Mouse (Mus musculus): ENCODE measurements around the gene Psmd2. TPM values are rescaled to one million over a fixed set of nuclear protein-coding genes. Genes with fewer than 3 reads are reported as not detected.

Psmd2 gene
- polyA plus RNA-seq, 1 experiment from 2014 or later = 424 TPM

GRCm38 (mm10) chr16:20621991-20622685, 29.3 kb upstream of the Psmd2 start:
- peaks cover 49% of the 10 kb centered on the region for H3K27me3 ChIP-seq

GRCm38 (mm10) chr16:20623211-20623610, 28.2 kb upstream of the Psmd2 start:
- H3K9ac ChIP-seq (replicated peaks) = no peak overlapping the region
- WGBS = 67% methylated on average over 2 of the region's 2 CpGs
- H3K4me1 ChIP-seq (replicated peaks) = peaks cover 29% of the 10 kb centered on the region
- peaks cover 5% of the 10 kb centered on the region; the same call in 1 of the 2 replicates for H3K36me3 ChIP-seq
- ATAC-seq (ENCODE audit: insufficient number of reproducible peaks, insufficient read depth, low FRiP score, low TSS enrichment, low read depth) = no peak
- H3K4me2 ChIP-seq = no peak overlapping the region
- H3K27me3 ChIP-seq = peaks cover 50% of the 10 kb centered on the region
- no peaks in the 10 kb centered on the region for H3K9me3 ChIP-seq
- H3K27ac ChIP-seq = no peak overlapping the region
- no peak overlapping the region for H3K4me3 ChIP-seq (replicated peaks)

More at GRCm38 (mm10) chr16:20621991-20622685, 29.3 kb upstream of the Psmd2 start:
- under 1% methylated on average over 36 of the region's 37 CpGs for WGBS
- Histone ChIP-seq H3K4me1 (replicated peaks) (peaks cover 29% of the 10 kb centered on the region), H3K4me3 (replicated peaks) (peak overlapping the region; percentile 76), H3K27ac (peak overlapping the region; percentile 45; the same call in 1 of the 2 replicates), H3K36me3 (peaks cover 7% of the 10 kb centered on the region; the same call in 1 of the 2 replicates), H3K9me3 (no peaks in the 10 kb centered on the region), H3K4me2 (peak overlapping the region; percentile 98), H3K9ac (replicated peaks) (peak overlapping the region; percentile 63)
- peak; percentile 44 for ATAC-seq (ENCODE audit: insufficient number of reproducible peaks, insufficient read depth, low FRiP score, low TSS enrichment, low read depth)

- ATAC-seq (ENCODE audit: insufficient number of reproducible peaks, insufficient read depth, low FRiP score, low TSS enrichment, low read depth) = no peak
- Histone ChIP-seq H3K4me3 (replicated peaks) (0 out of 2 replicates have a peak overlapping the region, but pooled peaks have one; percentile 65), H3K9ac (replicated peaks) (no peak overlapping the region), H3K27me3 (peaks cover 33% of the 10 kb centered on the region), H3K36me3 (no peaks in the 10 kb centered on the region), H3K4me2 (peak overlapping the region; percentile 93), H3K27ac (no peak overlapping the region), H3K9me3 (no peaks in the 10 kb centered on the region), H3K4me1 (replicated peaks) (peaks cover 16% of the 10 kb centered on the region; the same call in 1 of the 2 replicates)
- 44% methylated on average over 11 of the region's 11 CpGs for WGBS
Observed at GRCm38 (mm10) chr16:20628871-20629391, 22.5 kb upstream of the Psmd2 start.

- H3K4me3 ChIP-seq (replicated peaks) = peak within 1 kb of the TSS; percentile 65
- no peaks in the 10 kb centered on the region for H3K36me3 ChIP-seq
- H3K9me3 ChIP-seq = no peaks in the 10 kb centered on the region
- H3K27me3 ChIP-seq = peaks cover 33% of the 10 kb centered on the region
- 0 out of 2 replicates have a peak, but pooled peaks have one; percentile 47 for ATAC-seq (ENCODE audit: insufficient number of reproducible peaks, insufficient read depth, low FRiP score, low TSS enrichment, low read depth)
- peak within 1 kb of the TSS; percentile 77 for H3K9ac ChIP-seq (replicated peaks)
- 7% methylated on average over 52 of the region's 54 CpGs for WGBS
- H3K27ac ChIP-seq = no peak within 1 kb of the TSS
- H3K4me2 ChIP-seq = peak within 1 kb of the TSS; percentile 93
- H3K4me1 ChIP-seq (replicated peaks) = peaks cover 16% of the 10 kb centered on the region; the same call in 1 of the 2 replicates
Observed at GRCm38 (mm10) chr16:20629731-20630634, 21.5 kb upstream of the Psmd2 start, which contains the start of gene Ece2. Gene Ece2 (plus strand): TSS chr16:20629828.

GRCm38 (mm10) chr16:20637410-20637809, 14.0 kb upstream of the Psmd2 start:
- Histone ChIP-seq H3K27ac (no peak overlapping the region), H3K4me2 (no peak overlapping the region), H3K4me3 (replicated peaks) (no peak overlapping the region), H3K9me3 (no peaks in the 10 kb centered on the region), H3K9ac (replicated peaks) (no peak overlapping the region), H3K36me3 (no peaks in the 10 kb centered on the region), H3K27me3 (no peaks in the 10 kb centered on the region), H3K4me1 (replicated peaks) (no peaks in the 10 kb centered on the region)
- WGBS = 79% methylated on average over 8 of the region's 8 CpGs
- ATAC-seq (ENCODE audit: insufficient number of reproducible peaks, insufficient read depth, low FRiP score, low TSS enrichment, low read depth) = no peak

- H3K27ac ChIP-seq = no peak overlapping the region
- WGBS = 80% methylated on average over 8 of the region's 8 CpGs
- ATAC-seq (ENCODE audit: insufficient number of reproducible peaks, insufficient read depth, low FRiP score, low TSS enrichment, low read depth) = no peak
- H3K9ac ChIP-seq (replicated peaks) = no peak overlapping the region; the same call in 1 of the 2 replicates
- H3K36me3 ChIP-seq = no peaks in the 10 kb centered on the region
- no peaks in the 10 kb centered on the region for H3K4me1 ChIP-seq (replicated peaks)
- H3K9me3 ChIP-seq = no peaks in the 10 kb centered on the region
- no peak overlapping the region for H3K4me2 ChIP-seq
- H3K4me3 ChIP-seq (replicated peaks) = no peak overlapping the region
- no peaks in the 10 kb centered on the region for H3K27me3 ChIP-seq
Observed at GRCm38 (mm10) chr16:20638367-20638766, 13.1 kb upstream of the Psmd2 start.

GRCm38 (mm10) chr16:20642161-20642560, 9.3 kb upstream of the Psmd2 start:
- H3K4me1 ChIP-seq (replicated peaks) = no peaks in the 10 kb centered on the region
- no peak overlapping the region for H3K27ac ChIP-seq
- H3K9me3 ChIP-seq = no peaks in the 10 kb centered on the region
- ATAC-seq (ENCODE audit: insufficient number of reproducible peaks, insufficient read depth, low FRiP score, low TSS enrichment, low read depth) = 0 out of 2 replicates have a peak, but pooled peaks have one; percentile 31
- no peaks in the 10 kb centered on the region for H3K36me3 ChIP-seq
- no peak overlapping the region for H3K4me2 ChIP-seq
- no peak overlapping the region for H3K4me3 ChIP-seq (replicated peaks)
- WGBS = 4% methylated on average over 8 of the region's 8 CpGs
- no peak overlapping the region for H3K9ac ChIP-seq (replicated peaks)
- no peaks in the 10 kb centered on the region for H3K27me3 ChIP-seq

GRCm38 (mm10) chr16:20643911-20644310, 7.5 kb upstream of the Psmd2 start:
- Histone ChIP-seq H3K27ac (no peak overlapping the region), H3K36me3 (no peaks in the 10 kb centered on the region), H3K4me3 (replicated peaks) (no peak overlapping the region), H3K27me3 (no peaks in the 10 kb centered on the region), H3K4me1 (replicated peaks) (no peaks in the 10 kb centered on the region), H3K4me2 (no peak overlapping the region), H3K9ac (replicated peaks) (no peak overlapping the region), H3K9me3 (no peaks in the 10 kb centered on the region)
- no peak for ATAC-seq (ENCODE audit: insufficient number of reproducible peaks, insufficient read depth, low FRiP score, low TSS enrichment, low read depth)
- 86% methylated on average over 7 of the region's 7 CpGs for WGBS

GRCm38 (mm10) chr16:20651947-20652310, 477 bp downstream of the Psmd2 start:
- H3K4me1 ChIP-seq (replicated peaks) = peaks cover 13% of the 10 kb centered on the region
- H3K4me2 ChIP-seq = peak overlapping the region; percentile 90
- H3K9me3 ChIP-seq = no peaks in the 10 kb centered on the region
- H3K27me3 ChIP-seq = no peaks in the 10 kb centered on the region
- H3K9ac ChIP-seq (replicated peaks) = peak overlapping the region; percentile 86
- H3K4me3 ChIP-seq (replicated peaks) = peak overlapping the region; percentile 86
- ATAC-seq (ENCODE audit: insufficient number of reproducible peaks, insufficient read depth, low FRiP score, low TSS enrichment, low read depth) = no peak
- WGBS = 13% methylated on average over 12 of the region's 12 CpGs
- H3K27ac ChIP-seq = no peak overlapping the region
- H3K36me3 ChIP-seq = peaks cover 33% of the 10 kb centered on the region

- H3K27me3 ChIP-seq = no peaks in the 10 kb centered on the region
- H3K9ac ChIP-seq (replicated peaks) = no peak overlapping the region
- 0 out of 2 replicates have a peak overlapping the region, but pooled peaks have one; percentile 90 for H3K4me2 ChIP-seq
- peaks cover 47% of the 10 kb centered on the region for H3K36me3 ChIP-seq
- WGBS = 50% methylated on average over 2 of the region's 2 CpGs
- ATAC-seq (ENCODE audit: insufficient number of reproducible peaks, insufficient read depth, low FRiP score, low TSS enrichment, low read depth) = no peak
- H3K27ac ChIP-seq = no peak overlapping the region
- H3K4me3 ChIP-seq (replicated peaks) = no peak overlapping the region
- peaks cover 13% of the 10 kb centered on the region for H3K4me1 ChIP-seq (replicated peaks)
- H3K9me3 ChIP-seq = no peaks in the 10 kb centered on the region
Observed at GRCm38 (mm10) chr16:20653315-20653714, 1.9 kb downstream of the Psmd2 start.

GRCm38 (mm10) chr16:20657661-20658060, 6.2 kb downstream of the Psmd2 start:
- Histone ChIP-seq H3K4me2 (no peak overlapping the region), H3K9me3 (no peaks in the 10 kb centered on the region), H3K4me1 (replicated peaks) (peaks cover 5% of the 10 kb centered on the region), H3K27ac (no peak overlapping the region), H3K36me3 (peaks cover 91% of the 10 kb centered on the region), H3K27me3 (no peaks in the 10 kb centered on the region), H3K9ac (replicated peaks) (no peak overlapping the region), H3K4me3 (replicated peaks) (no peak overlapping the region)
- no peak for ATAC-seq (ENCODE audit: insufficient number of reproducible peaks, insufficient read depth, low FRiP score, low TSS enrichment, low read depth)
- 93% methylated on average over 4 of the region's 4 CpGs for WGBS
